Mouse (Mus musculus): ENCODE results near the gene Mthfd2.

- TF ChIP-seq GATA1 (IDR thresholded peaks at IDR 0.05; ENCODE audit: borderline replicate concordance, low read length), result no peak
- TF ChIP-seq FLI1 (IDR thresholded peaks at IDR 0.05; ENCODE audit: low read length), result no peak
Observed at GRCm38 (mm10) chr6:83278881-83279280, 46.8 kb downstream of the Mthfd2 start.

Measured in megakaryocyte, embryonic 14.5 days (primary cell).